Mouse (Mus musculus): ENCODE results near the gene Ffar4.

DNA sequence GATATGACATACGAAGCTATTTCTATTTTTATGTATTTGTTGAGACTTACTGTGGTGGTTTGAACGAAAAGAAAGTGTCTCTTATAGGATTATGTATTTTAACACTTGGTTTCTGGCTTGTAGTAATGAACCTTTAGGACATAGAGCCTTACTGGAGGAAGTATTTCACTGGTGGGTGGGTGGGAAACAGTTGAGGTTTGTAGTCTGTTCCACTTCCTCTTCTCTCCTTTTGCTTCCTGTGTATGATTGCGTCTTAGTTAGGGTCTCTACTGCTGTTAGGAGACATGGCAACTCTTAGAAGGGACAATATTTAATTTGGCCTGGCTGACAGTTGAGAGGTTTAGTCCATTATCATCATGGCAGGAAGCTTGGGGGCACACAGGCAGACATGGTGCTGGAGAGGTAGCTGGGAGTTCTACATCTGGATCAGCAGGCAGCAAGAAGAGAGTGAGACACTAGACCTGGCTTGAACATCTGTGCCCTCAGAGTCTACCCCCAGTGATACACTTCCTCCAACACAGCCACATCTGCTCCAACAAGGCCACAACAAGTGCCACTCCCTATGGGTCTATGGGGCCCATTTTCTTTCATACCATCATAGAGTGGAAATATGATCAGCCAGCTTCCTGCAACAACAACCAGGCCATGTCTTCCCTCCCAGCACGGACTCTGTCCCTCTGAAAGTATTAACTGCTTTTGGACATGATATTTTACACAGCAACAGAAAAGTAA is 46.8 kb downstream of the Ffar4 start:
- TF ChIP-seq CTCF (IDR thresholded peaks at IDR 0.05; ENCODE audit: control insufficient read depth, insufficient read depth, insufficient replicate concordance, low read depth, low read length), result no peak
- TF ChIP-seq POLR2A (IDR thresholded peaks at IDR 0.05; ENCODE audit: control insufficient read depth, low read depth, low read length), result no peak

All from testis, adult 2 months (tissue).